Mouse (Mus musculus): ENCODE results near the gene Lrp1. TPM values are rescaled to one million over a fixed set of nuclear protein-coding genes. Genes with fewer than 3 reads are reported as not detected.
A peak's percentile ranks its signal among the peaks of the same experiment; 100 is the strongest.
"Not testable (repeated sequence)": the region's sequence is repeated elsewhere in the genome, so short reads cannot be mapped to it uniquely, and the experiment has no call there.

Lrp1 gene
- polyA plus RNA-seq, 1 experiment from 2014 or later, result 23.2 TPM

- Histone ChIP-seq H3K9me3 (replicated peaks) (no peaks in the 10 kb centered on the region), H3K27ac (replicated peaks) (no peak overlapping the region), H3K4me2 (no peak overlapping the region), H3K9ac (no peak overlapping the region), H3K4me1 (replicated peaks) (peaks cover 70% of the 10 kb centered on the region), H3K27me3 (peaks cover 75% of the 10 kb centered on the region), H3K4me3 (replicated peaks) (no peak overlapping the region), H3K36me3 (replicated peaks) (peaks cover 14% of the 10 kb centered on the region; the same call in 1 of the 2 replicates)
- WGBS (ENCODE audit: insufficient replicate concordance), result 51% methylated on average over 5 of the region's 5 CpGs
- no peak for ATAC-seq (ENCODE audit: insufficient read depth)
Observed at GRCm38 (mm10) chr10:127663590-127663989, 42.6 kb upstream of the Lrp1 start.

- Histone ChIP-seq H3K4me3 (replicated peaks) (no peak overlapping the region), H3K9ac (no peak overlapping the region), H3K4me1 (replicated peaks) (peaks cover 63% of the 10 kb centered on the region)
Observed at GRCm38 (mm10) chr10:127662666-127663253, 41.8 kb upstream of the Lrp1 start.

GRCm38 (mm10) chr10:127661915-127662663 is 41.1 kb upstream of the Lrp1 start:
- peaks cover 57% of the 10 kb centered on the region for H3K4me1 ChIP-seq (replicated peaks)
- WGBS (ENCODE audit: insufficient replicate concordance), result 7% methylated on average over 16 of the region's 16 CpGs
- H3K9me3 ChIP-seq (replicated peaks), result no peaks in the 10 kb centered on the region
- no peak overlapping the region; the same call in 1 of the 2 replicates for H3K9ac ChIP-seq
- peak; percentile 35 for ATAC-seq (ENCODE audit: insufficient read depth)
- H3K27me3 ChIP-seq, result peaks cover 60% of the 10 kb centered on the region
- H3K27ac ChIP-seq (replicated peaks), result peak overlapping the region; percentile 72
- peak overlapping the region; percentile 55 for H3K4me2 ChIP-seq
- peaks cover 14% of the 10 kb centered on the region; the same call in 1 of the 2 replicates for H3K36me3 ChIP-seq (replicated peaks)
- peak overlapping the region; percentile 26 for H3K4me3 ChIP-seq (replicated peaks)

More at GRCm38 (mm10) chr10:127662666-127663253, 41.8 kb upstream of the Lrp1 start:
- no peak for ATAC-seq (ENCODE audit: insufficient read depth)
- Histone ChIP-seq H3K27me3 (peaks cover 67% of the 10 kb centered on the region), H3K9me3 (replicated peaks) (no peaks in the 10 kb centered on the region), H3K4me2 (peak overlapping the region; percentile 55), H3K27ac (replicated peaks) (peak overlapping the region; percentile 72; the same call in 1 of the 2 replicates), H3K36me3 (replicated peaks) (peaks cover 14% of the 10 kb centered on the region; the same call in 1 of the 2 replicates)
- WGBS (ENCODE audit: insufficient replicate concordance), result 33% methylated on average over 19 of the region's 19 CpGs

DNA sequence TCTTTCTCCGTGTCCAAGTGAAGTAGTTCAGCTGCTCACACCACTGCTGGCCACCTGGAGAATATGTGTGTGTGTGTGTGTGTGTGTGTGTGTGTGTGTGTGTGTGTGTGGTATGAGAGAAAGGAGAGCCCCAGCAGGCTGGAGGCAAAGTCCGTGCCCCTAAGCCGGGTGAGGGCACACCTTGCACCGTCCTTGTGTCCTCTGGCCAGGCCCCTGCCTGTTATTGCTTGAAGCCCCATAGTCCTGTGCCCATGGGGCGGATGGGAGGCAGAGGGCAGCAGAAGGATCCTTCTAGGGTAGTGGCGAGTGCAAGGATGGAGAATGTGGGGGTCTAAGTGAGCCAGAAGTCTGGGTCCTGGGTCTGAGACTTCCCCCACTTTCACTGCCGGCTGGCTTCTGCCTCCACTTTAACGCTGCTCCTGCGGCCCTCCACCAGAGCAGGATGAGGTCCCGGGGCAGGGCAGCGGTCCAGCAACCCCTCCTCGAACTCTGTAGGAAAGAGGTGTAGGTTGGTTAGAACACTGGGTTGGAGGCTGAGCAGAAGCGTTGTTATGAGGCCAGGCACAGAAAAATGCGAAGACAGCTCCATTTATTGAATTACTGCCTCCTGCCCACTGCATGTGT is 40.5 kb upstream of the Lrp1 start:
- H3K27ac ChIP-seq (replicated peaks), result peak overlapping the region; percentile 72
- peaks cover 50% of the 10 kb centered on the region for H3K4me1 ChIP-seq (replicated peaks)
- no peak for ATAC-seq (ENCODE audit: insufficient read depth)

GRCm38 (mm10) chr10:127659551-127659950 is 38.6 kb upstream of the Lrp1 start:
- peaks cover 36% of the 10 kb centered on the region for H3K4me1 ChIP-seq (replicated peaks)
- H3K27me3 ChIP-seq, result peaks cover 35% of the 10 kb centered on the region
- no peak overlapping the region for H3K4me3 ChIP-seq (replicated peaks)
- no peaks in the 10 kb centered on the region for H3K9me3 ChIP-seq (replicated peaks)
- H3K9ac ChIP-seq, result no peak overlapping the region
- H3K4me2 ChIP-seq, result no peak overlapping the region
- no peak overlapping the region for H3K27ac ChIP-seq (replicated peaks)
- no peak for ATAC-seq (ENCODE audit: insufficient read depth)
- H3K36me3 ChIP-seq (replicated peaks), result peaks cover 29% of the 10 kb centered on the region
- WGBS (ENCODE audit: insufficient replicate concordance), result 53% methylated on average over 1 of the region's 1 CpGs

More for the DNA sequence above, 40.5 kb upstream of the Lrp1 start:
- Histone ChIP-seq H3K4me2 (peak overlapping the region; percentile 55), H3K9me3 (replicated peaks) (no peaks in the 10 kb centered on the region), H3K4me3 (replicated peaks) (peak overlapping the region; percentile 26), H3K27me3 (peaks cover 53% of the 10 kb centered on the region), H3K36me3 (replicated peaks) (peaks cover 17% of the 10 kb centered on the region; the same call in 1 of the 2 replicates), H3K9ac (peak overlapping the region; percentile 30; the same call in 1 of the 2 replicates)
- 31% methylated on average over 14 of the region's 14 CpGs for WGBS (ENCODE audit: insufficient replicate concordance)

DNA sequence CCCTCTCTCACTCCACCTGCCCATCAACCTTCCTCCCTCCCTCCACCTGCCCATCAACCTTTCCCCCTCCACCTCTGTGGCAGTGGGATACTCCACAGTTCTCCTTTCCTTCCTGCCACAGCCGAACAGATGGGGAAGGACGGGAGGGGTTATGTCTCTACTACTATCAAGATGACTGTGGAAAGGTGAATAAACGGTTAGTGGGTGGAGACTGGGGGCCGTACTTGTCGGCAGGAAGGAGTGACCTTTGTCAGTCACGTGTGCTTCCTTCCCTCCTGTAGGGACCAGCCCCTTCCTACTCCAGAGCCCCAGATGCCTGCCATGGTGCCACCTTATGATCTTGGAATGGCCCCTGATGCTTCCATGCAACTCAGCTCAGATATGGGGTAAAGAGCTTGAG is 37.1 kb upstream of the Lrp1 start:
- peaks cover 43% of the 10 kb centered on the region for H3K36me3 ChIP-seq (replicated peaks)

DNA sequence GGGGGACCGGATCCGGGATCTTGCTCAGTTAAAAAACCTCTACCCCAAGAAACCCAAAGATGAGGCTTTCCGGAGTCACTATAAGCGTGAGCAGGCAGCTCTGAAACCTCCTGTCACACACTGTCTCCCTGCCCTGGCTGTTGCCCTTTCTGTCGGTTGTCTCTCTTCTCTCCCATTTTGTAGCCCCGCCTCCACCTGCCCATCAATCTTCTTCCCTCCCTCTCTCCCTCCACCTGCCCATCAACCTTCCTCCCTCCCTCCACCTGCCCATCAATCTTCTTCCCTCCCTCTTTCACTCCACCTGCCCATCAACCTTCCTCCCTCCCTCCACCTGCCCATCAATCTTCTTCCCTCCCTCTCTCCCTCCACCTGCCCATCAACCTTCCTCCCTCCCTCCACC is 36.7 kb upstream of the Lrp1 start:
- Histone ChIP-seq H3K4me1 (replicated peaks) (peaks cover 18% of the 10 kb centered on the region), H3K36me3 (replicated peaks) (peaks cover 48% of the 10 kb centered on the region), H3K27me3 (peaks cover 15% of the 10 kb centered on the region)
- not testable (repeated sequence) for H3K4me3 ChIP-seq (replicated peaks); H3K9ac ChIP-seq; H3K27ac ChIP-seq (replicated peaks); ATAC-seq (ENCODE audit: insufficient read depth); H3K9me3 ChIP-seq (replicated peaks); H3K4me2 ChIP-seq
- WGBS (ENCODE audit: insufficient replicate concordance), result 76% methylated on average over 6 of the region's 6 CpGs

More for the DNA sequence above, 37.1 kb upstream of the Lrp1 start:
- Histone ChIP-seq H3K9ac (no peak overlapping the region), H3K4me1 (replicated peaks) (peaks cover 23% of the 10 kb centered on the region), H3K27me3 (peaks cover 20% of the 10 kb centered on the region), H3K4me2 (no peak overlapping the region), H3K4me3 (replicated peaks) (no peak overlapping the region), H3K27ac (replicated peaks) (no peak overlapping the region), H3K9me3 (replicated peaks) (no peaks in the 10 kb centered on the region)
- WGBS (ENCODE audit: insufficient replicate concordance), result 36% methylated on average over 6 of the region's 6 CpGs
- no peak for ATAC-seq (ENCODE audit: insufficient read depth)

DNA sequence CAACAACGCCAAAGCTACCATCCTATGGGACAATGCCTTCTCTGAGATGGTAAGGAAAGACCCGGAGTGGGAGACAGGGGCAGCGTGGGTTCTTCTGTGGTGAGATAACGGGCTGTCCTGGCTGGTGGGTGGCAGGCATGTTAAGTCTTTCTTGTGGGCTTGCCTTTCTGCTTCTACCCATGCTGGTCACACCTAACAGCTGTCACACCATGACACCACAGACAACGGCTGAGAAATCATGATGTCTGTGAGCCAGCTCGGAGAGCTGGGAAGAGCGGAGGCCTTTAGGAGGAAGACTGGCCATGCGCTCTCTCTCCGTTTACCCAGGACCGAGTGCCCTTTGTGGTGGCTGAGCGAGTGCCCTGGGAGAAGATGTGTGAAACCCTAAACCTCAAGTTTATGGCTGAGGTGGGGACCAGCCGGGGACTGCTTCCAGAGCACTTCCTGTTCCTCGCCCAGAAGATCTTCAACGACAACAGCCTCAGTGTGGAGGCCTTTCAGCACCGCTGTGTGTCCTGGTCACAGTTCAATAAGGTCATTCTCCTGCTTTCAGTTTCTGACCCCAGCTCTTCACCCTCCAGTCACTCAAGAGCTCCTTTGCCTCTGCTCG is 34.1 kb upstream of the Lrp1 start:
- Histone ChIP-seq H3K36me3 (replicated peaks) (peaks cover 65% of the 10 kb centered on the region), H3K9me3 (replicated peaks) (no peaks in the 10 kb centered on the region), H3K9ac (no peak overlapping the region), H3K4me3 (replicated peaks) (no peak overlapping the region), H3K4me2 (no peak overlapping the region), H3K27me3 (no peaks in the 10 kb centered on the region), H3K4me1 (replicated peaks) (no peaks in the 10 kb centered on the region), H3K27ac (replicated peaks) (no peak overlapping the region)
- WGBS (ENCODE audit: insufficient replicate concordance), result 50% methylated on average over 16 of the region's 16 CpGs
- ATAC-seq (ENCODE audit: insufficient read depth), result no peak

DNA sequence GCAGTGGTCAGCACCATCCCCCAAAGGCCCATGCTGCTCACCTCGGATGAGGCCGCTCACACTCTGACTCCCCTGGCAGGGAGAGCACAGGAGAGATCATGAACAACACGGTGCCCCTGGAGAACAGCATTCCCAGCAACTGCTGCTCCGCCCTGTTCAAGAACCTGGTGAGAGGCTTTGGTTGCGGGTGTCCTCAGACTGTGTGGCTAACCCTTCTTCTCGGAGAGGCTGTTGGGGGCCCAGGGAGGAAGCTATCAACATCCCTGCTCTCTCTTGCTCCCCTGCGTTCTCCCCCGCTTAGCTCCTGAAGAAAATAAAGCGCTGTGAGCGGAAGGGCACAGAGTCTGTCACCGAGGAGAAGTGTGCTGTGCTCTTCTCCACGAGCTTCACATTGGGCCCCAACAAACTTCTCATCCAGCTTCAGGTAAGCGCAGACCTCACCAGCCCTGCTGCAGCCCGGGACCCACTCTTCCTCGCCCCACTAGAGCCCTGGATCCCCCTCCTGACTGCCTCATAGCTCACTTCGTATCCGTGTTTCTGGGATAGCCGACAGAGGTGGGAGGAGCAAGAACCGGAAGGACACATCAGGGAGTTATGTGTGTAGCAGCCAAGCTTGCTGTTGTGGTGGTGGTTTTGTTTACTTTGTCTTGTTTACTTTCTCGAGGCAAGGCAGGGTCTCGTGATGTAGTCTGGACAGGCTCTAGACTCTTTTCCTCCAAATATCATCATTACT is 32.1 kb upstream of the Lrp1 start:
- 70% methylated on average over 21 of the region's 21 CpGs for WGBS (ENCODE audit: insufficient replicate concordance)
- Histone ChIP-seq H3K27ac (replicated peaks) (no peak overlapping the region), H3K9me3 (replicated peaks) (no peaks in the 10 kb centered on the region), H3K27me3 (no peaks in the 10 kb centered on the region), H3K4me2 (peak overlapping the region; percentile 7; the same call in 1 of the 2 replicates), H3K9ac (no peak overlapping the region), H3K4me3 (replicated peaks) (no peak overlapping the region), H3K4me1 (replicated peaks) (no peaks in the 10 kb centered on the region), H3K36me3 (replicated peaks) (peaks cover 66% of the 10 kb centered on the region)
- ATAC-seq (ENCODE audit: insufficient read depth), result no peak

DNA sequence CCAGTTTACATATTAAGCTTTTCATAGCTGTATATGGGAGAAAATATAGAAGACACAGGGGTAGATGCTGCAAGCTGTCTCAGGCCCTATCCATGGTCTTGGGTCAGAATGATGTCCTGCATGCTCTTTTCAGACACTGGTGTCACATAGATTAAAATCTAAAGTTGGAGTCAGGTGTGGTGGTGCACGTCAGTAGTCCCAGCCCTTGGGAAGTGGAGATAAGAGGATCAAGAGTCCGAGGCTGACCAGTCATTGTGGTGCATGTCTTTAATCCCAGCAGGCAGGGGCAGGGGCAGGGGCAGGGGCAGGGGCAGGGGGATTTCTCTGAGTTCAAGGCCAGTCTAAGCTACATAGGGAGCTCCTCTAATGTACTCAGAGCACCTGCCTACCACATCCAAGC is 24.8 kb upstream of the Lrp1 start:
- H3K27me3 ChIP-seq, result peaks cover 2% of the 10 kb centered on the region; the same call in 1 of the 2 replicates
- no peak overlapping the region for H3K27ac ChIP-seq (replicated peaks)
- no peak for ATAC-seq (ENCODE audit: insufficient read depth)
- no peak overlapping the region for H3K4me3 ChIP-seq (replicated peaks)
- no peak overlapping the region for H3K4me2 ChIP-seq
- WGBS (ENCODE audit: insufficient replicate concordance), result 51% methylated on average over 2 of the region's 2 CpGs
- H3K9ac ChIP-seq, result no peak overlapping the region
- H3K9me3 ChIP-seq (replicated peaks), result no peaks in the 10 kb centered on the region
- H3K4me1 ChIP-seq (replicated peaks), result peaks cover 35% of the 10 kb centered on the region
- H3K36me3 ChIP-seq (replicated peaks), result peaks cover 27% of the 10 kb centered on the region

Data from liver, embryonic 15.5 days (tissue).